Mouse (Mus musculus) liver, embryonic 14.5 days (tissue): Measurements from ENCODE around the gene Vps50.
"Not testable (repeated sequence)": the region's sequence is repeated elsewhere in the genome, so short reads cannot be mapped to it uniquely, and the experiment has no call there.

Experiments
- CTCF ChIP-seq: IDR thresholded peaks from 2 replicates; pipeline ENCODE4 v1.5.1; 2016; ENCODE audit warnings: antibody characterized with exemption, low read depth, control low read depth
- EP300 ChIP-seq: IDR thresholded peaks from 2 replicates; pipeline ENCODE4 v1.6.1; 2016; ENCODE audit warnings: antibody characterized with exemption, low read depth

- TF ChIP-seq CTCF, EP300: not testable (repeated sequence)
These were observed 54.5 kb downstream of the Vps50 start for GRCm38 (mm10) chr6:3552681-3553080.
